Mouse (Mus musculus): ENCODE results near the gene Efcab10. TPM values are rescaled to one million over a fixed set of nuclear protein-coding genes. Genes with fewer than 3 reads are reported as not detected.

The Efcab10 gene
- total and polyA plus RNA-seq, 3 experiments, result not detected

DNA sequence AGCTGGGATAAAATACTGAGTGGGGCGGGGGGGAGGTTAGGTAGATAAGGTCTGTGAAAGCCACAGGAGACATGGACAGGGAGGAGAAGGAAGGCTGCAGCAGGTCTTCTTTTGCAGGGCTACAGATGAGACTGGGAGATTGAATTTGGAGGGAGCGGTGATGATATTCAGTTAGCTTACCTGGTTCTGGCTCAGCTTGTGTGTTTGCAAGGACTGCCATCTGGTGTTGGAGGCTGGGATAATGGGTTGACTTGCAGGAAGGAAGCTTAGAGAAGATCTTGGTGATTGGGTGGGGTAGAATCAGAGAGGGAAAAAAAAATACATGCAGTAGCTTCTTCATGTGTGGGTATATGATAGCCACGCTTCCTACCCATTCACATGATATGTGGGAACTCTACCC, 29.7 kb downstream of the Efcab10 start:
- dilution Hi-C loops (cut with MboI; ENCODE audit: extremely low pct_ligation_motif_present, extremely low pct_unique_long_range_greater_than_20kb, low sequenced_read_pairs) (no loop called here), in situ Hi-C loops (cut with MboI; ENCODE audit: low pct_ligation_motif_present, low pct_unique_long_range_greater_than_20kb, low sequenced_read_pairs) (no loop called here)
- Histone ChIP-seq H3K79me2 (replicated peaks; ENCODE audit: control insufficient read depth, extremely low read depth, insufficient read depth, poor library complexity, severe bottlenecking) (no peaks in the 10 kb centered on the region), H3K36me3 (replicated peaks in 1 of 2; ENCODE audit: control insufficient read depth in 1 of 2, insufficient read depth in 1 of 2, low read length in 1 of 2) (no peaks in the 10 kb centered on the region), H3K9me3 (replicated peaks; ENCODE audit: low read length) (no peaks in the 10 kb centered on the region), H3K4me3 (replicated peaks in 1 of 3; ENCODE audit: low read depth in 2 of 3, low read length in 2 of 3, poor library complexity in 1 of 3) (no peak overlapping the region), H3K27ac (ENCODE audit: insufficient read depth, low read depth) (no peak overlapping the region), H3K4me1 (ENCODE audit: control insufficient read depth in 1 of 2, insufficient read depth in 2 of 2) (peaks cover 0 to 4% of the 10 kb centered on the region in 2 experiments; a peak in 1 of 4 replicates), H3K9ac (ENCODE audit: insufficient read depth, low read depth) (no peak overlapping the region), H3K4me2 (ENCODE audit: insufficient read depth, low read depth, poor library complexity, severe bottlenecking) (no peak overlapping the region), H3K27me3 (replicated peaks) (peaks cover 6% of the 10 kb centered on the region)
- DNase-seq (ENCODE audit: extremely low read depth), result peak; percentile 31
- TF ChIP-seq UBTF (IDR thresholded peaks at IDR 0.05; ENCODE audit: low read depth, low read length) (no peak), JUN (IDR thresholded peaks at IDR 0.05; ENCODE audit: insufficient read depth, low read depth, low read length) (no peak), CTCF (conservative IDR thresholded peaks at IDR 0.05 in 1 of 2, IDR thresholded peaks at IDR 0.05 in 1 of 2; ENCODE audit: low read depth in 2 of 2, low read length in 2 of 2) (peak; percentile 22 to 76; a peak in 2 of 4 replicates), RAD21 (IDR thresholded peaks at IDR 0.05; ENCODE audit: low read depth, low read length) (peak; percentile 72), SMC3 (IDR thresholded peaks at IDR 0.05; ENCODE audit: low read depth, low read length) (peak; percentile 72), JUND (conservative IDR thresholded peaks at IDR 0.05; ENCODE audit: low read depth, low read length) (no peak)

DNA sequence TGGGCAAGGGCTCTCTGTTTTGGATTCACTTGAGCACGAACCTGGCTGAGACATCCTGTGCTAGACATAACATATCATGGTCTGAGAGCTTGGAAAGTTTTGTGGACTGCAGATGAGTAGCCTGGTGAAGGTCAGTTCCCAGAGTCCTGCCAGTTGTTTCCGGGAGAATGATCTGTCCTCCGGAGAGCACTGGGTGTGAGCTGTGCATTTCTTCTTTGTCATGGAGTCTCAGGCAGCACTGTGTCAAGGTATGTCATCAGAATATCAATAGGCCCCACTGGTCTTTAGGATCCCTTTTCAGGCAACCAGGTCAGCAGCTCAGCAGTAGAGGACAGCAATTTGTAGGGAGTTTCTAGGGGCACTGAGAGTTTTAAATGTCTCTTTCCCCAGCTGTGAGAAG, 32.6 kb downstream of the Efcab10 start:
- no peaks in the 10 kb centered on the region for H3K9me3 ChIP-seq (replicated peaks; ENCODE audit: low read length)
- H3K27me3 ChIP-seq (replicated peaks), result peaks cover 6% of the 10 kb centered on the region
- no peak overlapping the region for H3K4me3 ChIP-seq (replicated peaks in 1 of 3; ENCODE audit: low read depth in 2 of 3, low read length in 2 of 3, poor library complexity in 1 of 3)
- H3K27ac ChIP-seq (ENCODE audit: insufficient read depth, low read depth), result no peak overlapping the region
- no peak overlapping the region for H3K9ac ChIP-seq (ENCODE audit: insufficient read depth, low read depth)
- no peak overlapping the region for H3K4me2 ChIP-seq (ENCODE audit: insufficient read depth, low read depth, poor library complexity, severe bottlenecking)
- peaks cover 15% of the 10 kb centered on the region for H3K79me2 ChIP-seq (replicated peaks; ENCODE audit: control insufficient read depth, extremely low read depth, insufficient read depth, poor library complexity, severe bottlenecking)
- in situ Hi-C loops (cut with MboI; ENCODE audit: low pct_ligation_motif_present, low pct_unique_long_range_greater_than_20kb, low sequenced_read_pairs), result no loop called here
- H3K4me1 ChIP-seq (ENCODE audit: control insufficient read depth in 1 of 2, insufficient read depth in 2 of 2), result peaks cover 0 to 7% of the 10 kb centered on the region in 2 experiments; a peak in 1 of 4 replicates
- H3K36me3 ChIP-seq (replicated peaks in 1 of 2; ENCODE audit: control insufficient read depth in 1 of 2, insufficient read depth in 1 of 2, low read length in 1 of 2), result no peaks in the 10 kb centered on the region
- dilution Hi-C loops (cut with MboI; ENCODE audit: extremely low pct_ligation_motif_present, extremely low pct_unique_long_range_greater_than_20kb, low sequenced_read_pairs), result no loop called here
- no peak for TF ChIP-seq ZKSCAN1 (IDR thresholded peaks at IDR 0.05; ENCODE audit: borderline replicate concordance, low read depth, low read length)
- no peak for TF ChIP-seq E2F4 (IDR thresholded peaks at IDR 0.05; ENCODE audit: insufficient replicate concordance, low read depth, low read length)
- no peak for TF ChIP-seq EP300 (IDR thresholded peaks at IDR 0.05; ENCODE audit: low read length)
- no peak for TF ChIP-seq TBP (conservative IDR thresholded peaks at IDR 0.05; ENCODE audit: low read depth, low read length)
- no peak for DNase-seq (ENCODE audit: extremely low read depth)

DNA sequence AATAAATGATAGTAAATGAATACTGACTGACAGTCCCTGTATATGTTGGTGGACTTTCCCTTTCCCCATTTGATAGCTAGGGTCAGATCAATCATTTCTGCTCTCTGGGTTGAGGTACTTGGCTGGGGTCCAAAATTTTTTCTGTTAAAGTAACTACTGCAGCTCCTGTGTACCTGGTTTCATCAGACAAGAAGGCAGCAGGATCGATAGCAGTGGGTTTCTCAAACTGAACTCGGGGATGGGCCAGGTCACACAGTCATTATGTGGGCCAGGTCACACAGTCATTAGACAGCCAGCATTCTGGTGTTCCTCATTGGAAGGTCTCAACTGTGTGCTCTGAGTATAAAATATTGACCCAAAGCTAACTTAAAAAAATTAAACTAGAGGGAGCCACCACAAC, 33.1 kb downstream of the Efcab10 start:
- dilution Hi-C loops (cut with MboI; ENCODE audit: extremely low pct_ligation_motif_present, extremely low pct_unique_long_range_greater_than_20kb, low sequenced_read_pairs), result no loop called here
- Histone ChIP-seq H3K9me3 (replicated peaks; ENCODE audit: low read length) (no peaks in the 10 kb centered on the region), H3K4me1 (ENCODE audit: control insufficient read depth in 1 of 2, insufficient read depth in 2 of 2) (peaks cover 0 to 11% of the 10 kb centered on the region in 2 experiments; a peak in 1 of 4 replicates), H3K79me2 (replicated peaks; ENCODE audit: control insufficient read depth, extremely low read depth, insufficient read depth, poor library complexity, severe bottlenecking) (peaks cover 17% of the 10 kb centered on the region), H3K27me3 (replicated peaks) (peaks cover 6% of the 10 kb centered on the region), H3K36me3 (replicated peaks in 1 of 2; ENCODE audit: control insufficient read depth in 1 of 2, insufficient read depth in 1 of 2, low read length in 1 of 2) (no peaks in the 10 kb centered on the region), H3K4me2 (ENCODE audit: insufficient read depth, low read depth, poor library complexity, severe bottlenecking) (no peak overlapping the region), H3K27ac (ENCODE audit: insufficient read depth, low read depth) (no peak overlapping the region), H3K9ac (ENCODE audit: insufficient read depth, low read depth) (no peak overlapping the region), H3K4me3 (replicated peaks in 1 of 3; ENCODE audit: low read depth in 2 of 3, low read length in 2 of 3, poor library complexity in 1 of 3) (no peak overlapping the region)
- in situ Hi-C loops (cut with MboI; ENCODE audit: low pct_ligation_motif_present, low pct_unique_long_range_greater_than_20kb, low sequenced_read_pairs), result no loop called here
- DNase-seq (ENCODE audit: extremely low read depth), result no peak
- no peak for TF ChIP-seq EP300 (IDR thresholded peaks at IDR 0.05; ENCODE audit: low read length)
- no peak for TF ChIP-seq ZMIZ1 (IDR thresholded peaks at IDR 0.05; ENCODE audit: low read depth, low read length)
- no peak for TF ChIP-seq ETS1 (conservative IDR thresholded peaks at IDR 0.05; ENCODE audit: low read depth, low read length)
- TF ChIP-seq USF2 (conservative IDR thresholded peaks at IDR 0.05; ENCODE audit: low read depth, low read length), result no peak
- no peak for TF ChIP-seq MAZ (IDR thresholded peaks at IDR 0.05; ENCODE audit: low read depth, low read length)
- TF ChIP-seq KAT2A (IDR thresholded peaks at IDR 0.05; ENCODE audit: insufficient replicate concordance, low read length), result no peak
- TF ChIP-seq POLR2A (IDR thresholded peaks at IDR 0.05; ENCODE audit: low read depth, low read length), result no peak
- no peak for TF ChIP-seq SIN3A (IDR thresholded peaks at IDR 0.05; ENCODE audit: low read length)
- TF ChIP-seq MYC (IDR thresholded peaks at IDR 0.05; ENCODE audit: low read depth, low read length), result no peak
- TF ChIP-seq IRF4 (IDR thresholded peaks at IDR 0.05; ENCODE audit: low read depth, low read length), result no peak
